14 mouse cellular contexts compared by ENCODE assay signal in the genomic region with DNA sequence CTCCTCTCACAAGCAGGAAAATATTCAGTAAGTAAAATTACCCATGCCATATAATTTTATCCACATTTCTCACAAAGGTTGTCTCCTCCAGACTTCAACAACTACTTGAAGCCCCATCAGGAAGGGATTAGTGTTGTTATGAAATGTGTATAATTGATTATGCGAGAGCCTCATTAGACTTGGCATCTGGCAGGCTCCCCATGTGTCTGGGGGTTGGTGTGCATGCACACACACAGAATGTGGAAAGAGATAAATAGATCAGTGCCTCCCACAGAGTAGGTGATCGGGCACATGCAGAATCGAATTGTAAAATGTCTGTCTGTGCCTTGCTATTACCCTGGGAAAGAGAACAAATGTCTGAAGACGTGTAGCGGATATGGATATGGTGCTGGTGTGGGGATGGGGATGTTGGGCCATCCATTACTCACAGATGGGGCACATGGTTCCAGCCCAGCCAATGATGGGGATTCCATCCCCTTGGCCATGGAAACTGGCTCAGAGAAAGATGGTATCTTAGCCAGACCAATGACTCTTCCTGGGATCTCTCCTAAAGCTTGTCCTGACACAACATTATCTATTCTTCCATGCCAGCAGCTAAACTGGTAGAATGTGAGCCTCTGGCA.
DNase-seq lines count a peak whose midpoint lies in the region; ATAC-seq lines count a peak whose summit lies in the region.
"Had no signal": no experiment of that assay in that cellular context is flagged by ENCODE, and none has a peak within 500 bp of the region (broad histone marks: within the 10 kb centered on the region; RNA-seq: fewer than 3 reads in every experiment).

No protein-coding gene starts in this region.

- no peak overlapping the region for H3K4me3 ChIP-seq in hindbrain, embryonic 13.5 days
- H3K4me3 ChIP-seq in hindbrain, embryonic 10.5 days: no peak overlapping the region
- H3K4me3 ChIP-seq in forebrain, embryonic 14.5 days (ENCODE audit: low read depth, low read length): no peak overlapping the region
- no peak overlapping the region for H3K4me3 ChIP-seq in midbrain, embryonic 15.5 days
- H3K4me3 ChIP-seq: embryonic facial prominence, embryonic 15.5 days; heart, embryonic 15.5 days had no signal

- H3K27ac ChIP-seq in hindbrain, embryonic 13.5 days: no peak overlapping the region; the same call in 1 of the 2 replicates
- no peak overlapping the region for H3K27ac ChIP-seq in hindbrain, embryonic 10.5 days
- no peak overlapping the region for H3K27ac ChIP-seq in forebrain, embryonic 14.5 days (ENCODE audit: low read depth, low read length)
- H3K27ac ChIP-seq in midbrain, embryonic 15.5 days: no peak overlapping the region
- H3K27ac ChIP-seq: embryonic facial prominence, embryonic 15.5 days; heart, embryonic 15.5 days had no signal

- no peak for DNase-seq in hindbrain, embryonic 10.5 days (ENCODE audit: low spot score)
- peak; percentile 70 for DNase-seq in forebrain, embryonic 14.5 days (ENCODE audit: low spot score)
- DNase-seq in layer of hippocampus, adult 11-12 months (ENCODE audit: low spot score): peak; percentile 35
- DNase-seq in heart, adult 8-10 months (ENCODE audit: low spot score): no peak
- no peak for DNase-seq in gastrocnemius, postnatal 36 days
- DNase-seq: adrenal gland, postnatal 14 days; cerebellum, postnatal 36 days; right cerebral cortex, postnatal 14 days had no signal

- no peaks in the 10 kb centered on the region for H3K36me3 ChIP-seq in hindbrain, embryonic 13.5 days
- no peaks in the 10 kb centered on the region for H3K36me3 ChIP-seq in hindbrain, embryonic 10.5 days
- no peaks in the 10 kb centered on the region for H3K36me3 ChIP-seq in forebrain, embryonic 14.5 days (ENCODE audit: control insufficient read depth, insufficient read depth, low read length)
- no peaks in the 10 kb centered on the region for H3K36me3 ChIP-seq in midbrain, embryonic 15.5 days (replicated peaks)
- H3K36me3 ChIP-seq: embryonic facial prominence, embryonic 15.5 days; heart, embryonic 15.5 days had no signal

- H3K9ac ChIP-seq in hindbrain, embryonic 13.5 days: no peak overlapping the region
- H3K9ac ChIP-seq in forebrain, embryonic 14.5 days (ENCODE audit: low read length): no peak overlapping the region
- H3K9ac ChIP-seq in midbrain, embryonic 15.5 days: no peak overlapping the region
- H3K9ac ChIP-seq: embryonic facial prominence, embryonic 15.5 days; heart, embryonic 15.5 days had no signal

- H3K9me3 ChIP-seq in hindbrain, embryonic 13.5 days: no peaks in the 10 kb centered on the region
- no peaks in the 10 kb centered on the region for H3K9me3 ChIP-seq in hindbrain, embryonic 10.5 days
- no peaks in the 10 kb centered on the region for H3K9me3 ChIP-seq in forebrain, embryonic 14.5 days (replicated peaks; ENCODE audit: control insufficient read depth, low read length)
- H3K9me3 ChIP-seq in midbrain, embryonic 15.5 days: no peaks in the 10 kb centered on the region
- H3K9me3 ChIP-seq: embryonic facial prominence, embryonic 15.5 days; heart, embryonic 15.5 days had no signal

- ATAC-seq in hindbrain, embryonic 13.5 days (ENCODE audit: low FRiP score): peak; percentile 53; the same call in 1 of the 2 replicates
- peak; percentile 80 for ATAC-seq in forebrain, embryonic 14.5 days
- peak; percentile 72 for ATAC-seq in midbrain, embryonic 15.5 days (replicated peaks)
- no peak for ATAC-seq in granulocyte monocyte progenitor cell, adult 5-6 weeks (replicated peaks; ENCODE audit: poor library complexity, severe bottlenecking)
- ATAC-seq: lung, postnatal 0 days had no signal

- WGBS in hindbrain, embryonic 13.5 days: 70% methylated on average over 5 of the region's 5 CpGs
- WGBS in hindbrain, embryonic 10.5 days: 91% methylated on average over 5 of the region's 5 CpGs
- WGBS in forebrain, embryonic 14.5 days: 44% methylated on average over 5 of the region's 5 CpGs
- WGBS in midbrain, embryonic 15.5 days: 33% methylated on average over 5 of the region's 5 CpGs

- H3K27me3 ChIP-seq in hindbrain, embryonic 13.5 days: no peaks in the 10 kb centered on the region
- no peaks in the 10 kb centered on the region for H3K27me3 ChIP-seq in hindbrain, embryonic 10.5 days (ENCODE audit: insufficient read depth, poor library complexity, severe bottlenecking)
- H3K27me3 ChIP-seq in forebrain, embryonic 14.5 days (replicated peaks; ENCODE audit: control insufficient read depth, insufficient read depth, low read length): no peaks in the 10 kb centered on the region
- H3K27me3 ChIP-seq in midbrain, embryonic 15.5 days (replicated peaks): no peaks in the 10 kb centered on the region
- H3K27me3 ChIP-seq: embryonic facial prominence, embryonic 15.5 days; heart, embryonic 15.5 days had no signal

- intact Hi-C loops in gastrocnemius, postnatal 36 days (cut with DNase I): no loop called here

- peaks cover 6% of the 10 kb centered on the region; the same call in 1 of the 2 replicates for H3K4me1 ChIP-seq in hindbrain, embryonic 13.5 days (replicated peaks)
- no peaks in the 10 kb centered on the region for H3K4me1 ChIP-seq in hindbrain, embryonic 10.5 days (replicated peaks)
- H3K4me1 ChIP-seq in forebrain, embryonic 14.5 days (ENCODE audit: control insufficient read depth, insufficient read depth, low read length): no peaks in the 10 kb centered on the region
- 0 out of 2 replicates have a peak, but pooled peaks cover 3% of the 10 kb centered on the region for H3K4me1 ChIP-seq in midbrain, embryonic 15.5 days
- H3K4me1 ChIP-seq: embryonic facial prominence, embryonic 15.5 days had no signal

- H3K4me2 ChIP-seq in hindbrain, embryonic 13.5 days: no peak overlapping the region
- no peak overlapping the region for H3K4me2 ChIP-seq in forebrain, embryonic 14.5 days (ENCODE audit: low read length)
- no peak overlapping the region for H3K4me2 ChIP-seq in midbrain, embryonic 15.5 days
- H3K4me2 ChIP-seq: embryonic facial prominence, embryonic 15.5 days; heart, embryonic 15.5 days had no signal

Comparison
In these comparisons a context has a peak if more than half of its experiments do, and no peak if none do; other contexts are left out.
1. DNase-seq: peak in forebrain, embryonic 14.5 days (single experiment) and layer of hippocampus, adult 11-12 months (single experiment); none in hindbrain, embryonic 10.5 days (single experiment), heart, adult 8-10 months (single experiment) and gastrocnemius, postnatal 36 days (0 of 2).